Comparison of ENCODE assay signal across 7 mouse cellular contexts in the genomic region with DNA sequence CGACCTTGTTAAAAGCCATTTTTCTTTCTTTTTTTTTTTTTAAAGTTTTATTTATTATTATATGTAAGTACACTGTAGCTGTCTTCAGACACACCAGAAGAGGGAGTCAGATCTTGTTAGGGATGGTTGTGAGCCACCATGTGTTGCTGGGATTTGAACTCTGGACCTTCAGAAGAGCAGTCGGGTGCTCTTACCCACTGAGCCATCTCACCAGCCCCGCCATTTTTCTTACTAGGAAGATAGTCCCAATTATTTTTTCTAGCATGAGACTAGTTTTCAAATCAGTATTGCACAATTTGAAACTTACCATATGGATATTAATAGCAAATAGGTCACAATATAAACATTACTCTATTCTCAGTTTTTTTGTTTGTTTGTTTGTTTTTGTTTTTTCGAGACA. TPM values are rescaled to one million over a fixed set of nuclear protein-coding genes. Genes with fewer than 3 reads are reported as not detected.
DNase-seq lines count a peak whose midpoint lies in the region; ATAC-seq and TF ChIP-seq lines count a peak whose summit lies in the region.
"Not testable (repeated sequence)": the region's sequence is repeated elsewhere in the genome, so short reads cannot be mapped to it uniquely, and the experiment has no call there.

No protein-coding gene starts in this region.

- not testable (repeated sequence) for TF ChIP-seq RAD21 in MEL (IDR thresholded peaks at IDR 0.05; ENCODE audit: low read depth, low read length)

- not testable (repeated sequence) for TF ChIP-seq EP300 in MEL (IDR thresholded peaks at IDR 0.05; ENCODE audit: low read depth in 1 of 2, low read length in 2 of 2)

- not testable (repeated sequence) for H3K9me3 ChIP-seq in MEL (replicated peaks; ENCODE audit: insufficient read depth, low read length); heart, embryonic 12.5 days (replicated peaks); hindbrain, embryonic 12.5 days (replicated peaks); intestine, embryonic 15.5 days; limb, embryonic 15.5 days; liver, embryonic 16.5 days (replicated peaks; ENCODE audit: control insufficient read depth, low read length); midbrain, embryonic 13.5 days

- not testable (repeated sequence) for H3K9ac ChIP-seq in MEL (ENCODE audit: control insufficient read depth, low read depth, low read length, poor library complexity, severe bottlenecking); heart, embryonic 12.5 days; hindbrain, embryonic 12.5 days; intestine, embryonic 15.5 days; limb, embryonic 15.5 days; liver, embryonic 16.5 days (ENCODE audit: low read depth, low read length); midbrain, embryonic 13.5 days (replicated peaks)

- not testable (repeated sequence) for H3K27ac ChIP-seq in MEL (ENCODE audit: control insufficient read depth, low read depth, low read length); heart, embryonic 12.5 days (ENCODE audit: poor library complexity, severe bottlenecking); hindbrain, embryonic 12.5 days; intestine, embryonic 15.5 days; limb, embryonic 15.5 days; liver, embryonic 16.5 days (ENCODE audit: low read length); midbrain, embryonic 13.5 days

- H3K4me2 ChIP-seq in heart, embryonic 12.5 days: peak overlapping the region; percentile 62; the same call in 1 of the 2 replicates
- 0 out of 2 replicates have a peak overlapping the region, but pooled peaks have one; percentile 81 for H3K4me2 ChIP-seq in hindbrain, embryonic 12.5 days (replicated peaks)
- H3K4me2 ChIP-seq in intestine, embryonic 15.5 days (replicated peaks): peak overlapping the region; percentile 38; the same call in 1 of the 2 replicates
- peak overlapping the region; percentile 74; the same call in 1 of the 2 replicates for H3K4me2 ChIP-seq in limb, embryonic 15.5 days
- H3K4me2 ChIP-seq in liver, embryonic 16.5 days (ENCODE audit: low read depth, low read length): peak overlapping the region; percentile 89
- H3K4me2 ChIP-seq in midbrain, embryonic 13.5 days (replicated peaks): peak overlapping the region; percentile 80; the same call in 1 of the 2 replicates

- H3K79me2 ChIP-seq in MEL (ENCODE audit: control insufficient read depth, insufficient read depth, low read length, poor library complexity): peaks cover 53% of the 10 kb centered on the region

- H3K36me3 ChIP-seq in MEL (ENCODE audit: control insufficient read depth in 1 of 2, insufficient read depth in 2 of 2, low read length in 2 of 2): peaks cover 0 to 15% of the 10 kb centered on the region in 2 experiments; a peak in 2 of 4 replicates
- not testable (repeated sequence) for H3K36me3 ChIP-seq in heart, embryonic 12.5 days; hindbrain, embryonic 12.5 days; intestine, embryonic 15.5 days; limb, embryonic 15.5 days; liver, embryonic 16.5 days (ENCODE audit: control insufficient read depth, insufficient read depth); midbrain, embryonic 13.5 days

- not testable (repeated sequence) for H3K4me1 ChIP-seq in MEL (ENCODE audit: control insufficient read depth in 1 of 2, insufficient read depth in 2 of 2, low read length in 2 of 2); intestine, embryonic 15.5 days (replicated peaks)
- peaks cover 26% of the 10 kb centered on the region for H3K4me1 ChIP-seq in heart, embryonic 12.5 days (replicated peaks)
- peaks cover 12% of the 10 kb centered on the region for H3K4me1 ChIP-seq in hindbrain, embryonic 12.5 days
- 0 out of 2 replicates have a peak, but pooled peaks cover 10% of the 10 kb centered on the region for H3K4me1 ChIP-seq in limb, embryonic 15.5 days
- peaks cover 23% of the 10 kb centered on the region for H3K4me1 ChIP-seq in liver, embryonic 16.5 days (ENCODE audit: control insufficient read depth, low read depth, low read length)
- peaks cover 38% of the 10 kb centered on the region for H3K4me1 ChIP-seq in midbrain, embryonic 13.5 days (replicated peaks)

- not testable (repeated sequence) for H3K27me3 ChIP-seq in MEL (ENCODE audit: control insufficient read depth in 1 of 2, insufficient read depth in 2 of 2, low read length in 2 of 2); heart, embryonic 12.5 days (replicated peaks); hindbrain, embryonic 12.5 days; intestine, embryonic 15.5 days (replicated peaks); limb, embryonic 15.5 days; liver, embryonic 16.5 days (ENCODE audit: control insufficient read depth, insufficient read depth, low read depth, low read length); midbrain, embryonic 13.5 days

- WGBS in heart, embryonic 12.5 days: 88% methylated on average over 4 of the region's 4 CpGs
- 96% methylated on average over 4 of the region's 4 CpGs for WGBS in hindbrain, embryonic 12.5 days
- 88% methylated on average over 4 of the region's 4 CpGs for WGBS in intestine, embryonic 15.5 days
- WGBS in limb, embryonic 15.5 days: 91% methylated on average over 4 of the region's 4 CpGs
- 73% methylated on average over 4 of the region's 4 CpGs for WGBS in liver, embryonic 16.5 days (ENCODE audit: insufficient replicate concordance)
- 95% methylated on average over 4 of the region's 4 CpGs for WGBS in midbrain, embryonic 13.5 days

- not testable (repeated sequence) for DNase-seq in MEL (ENCODE audit: low read depth, low spot score)

- TF ChIP-seq CTCF in MEL (IDR thresholded peaks at IDR 0.05 in 2 of 3, conservative IDR thresholded peaks at IDR 0.05 in 1 of 3; ENCODE audit: control insufficient read depth in 1 of 3, insufficient read depth in 1 of 3, low read depth in 2 of 3, low read length in 3 of 3, poor library complexity in 1 of 3, severe bottlenecking in 1 of 3): not testable (repeated sequence)

- H3K4me3 ChIP-seq in MEL (ENCODE audit: control insufficient read depth in 1 of 2, insufficient read depth in 1 of 2, low read depth in 2 of 2, low read length in 2 of 2); heart, embryonic 12.5 days; hindbrain, embryonic 12.5 days; intestine, embryonic 15.5 days (replicated peaks); limb, embryonic 15.5 days: not testable (repeated sequence)
- H3K4me3 ChIP-seq in liver, embryonic 16.5 days (ENCODE audit: low read depth, low read length): peak overlapping the region; percentile 100; the same call in 1 of the 2 replicates
- 0 out of 2 replicates have a peak overlapping the region, but pooled peaks have one; percentile 98 for H3K4me3 ChIP-seq in midbrain, embryonic 13.5 days (replicated peaks)

- ATAC-seq in heart, embryonic 12.5 days (ENCODE audit: insufficient number of reproducible peaks, low FRiP score); hindbrain, embryonic 12.5 days (ENCODE audit: low FRiP score); intestine, embryonic 15.5 days; limb, embryonic 15.5 days (ENCODE audit: insufficient number of reproducible peaks, low FRiP score, low TSS enrichment, low read depth); liver, embryonic 16.5 days (ENCODE audit: low read depth); midbrain, embryonic 13.5 days: not testable (repeated sequence)

- TF ChIP-seq POLR2A in MEL (IDR thresholded peaks at IDR 0.05; ENCODE audit: control insufficient read depth in 1 of 2, insufficient read depth in 1 of 2, low read depth in 1 of 2, low read length in 2 of 2, poor library complexity in 1 of 2): not testable (repeated sequence)

RNA-seq across cellular contexts. Expression of gene Stard7, which starts 2.0 kb away (rescaled TPM):
- 87.9 and 88.0 TPM in 2 replicates for total RNA-seq in MEL (2012; rRNA removed)
- polyA plus RNA-seq in MEL (2012; ENCODE audit: insufficient read depth in 1 of 2, insufficient read length in 2 of 2, low read depth in 1 of 2, low replicate concordance in 2 of 2, missing spikeins in 1 of 2): 100 to 1,000 TPM in 1 of 2 experiments, 10 to 100 TPM in 1; 87.7 to 134 TPM
- 135 and 136 TPM in 2 replicates for polyA plus RNA-seq in heart, embryonic 12.5 days (2016; fragmentation: Nextera tagmentation; extraction: Ambion mirVana)
- polyA plus RNA-seq in hindbrain, embryonic 12.5 days (2016; fragmentation: Nextera tagmentation; extraction: Ambion mirVana): 86.0 and 86.9 TPM in 2 replicates
- 89.1 and 89.5 TPM in 2 replicates for polyA plus RNA-seq in intestine, embryonic 15.5 days (2015; fragmentation: Nextera tagmentation; extraction: Ambion mirVana)
- polyA plus RNA-seq in limb, embryonic 15.5 days (2015; fragmentation: Nextera tagmentation; extraction: Ambion mirVana): 58.2 and 63.2 TPM in 2 replicates
- polyA plus RNA-seq in liver, embryonic 16.5 days (2015; fragmentation: Nextera tagmentation; extraction: Ambion mirVana): 32.7 and 34.9 TPM in 2 replicates
- 77.9 and 83.5 TPM in 2 replicates for polyA plus RNA-seq in midbrain, embryonic 13.5 days (2015; fragmentation: Nextera tagmentation; extraction: Ambion mirVana)

RNA-seq across cellular contexts. Expression of gene Tmem127, which starts 24.3 kb away (rescaled TPM):
- total RNA-seq in MEL (2012; rRNA removed): 8.3 and 10.3 TPM in 2 replicates
- 10 to 100 TPM in 1 of 2 experiments, not detected in 1; 16.6 TPM for polyA plus RNA-seq in MEL (2012; ENCODE audit: insufficient read depth in 1 of 2, insufficient read length in 2 of 2, low read depth in 1 of 2, low replicate concordance in 2 of 2, missing spikeins in 1 of 2)
- 24.7 and 27.8 TPM in 2 replicates for polyA plus RNA-seq in heart, embryonic 12.5 days (2016; fragmentation: Nextera tagmentation; extraction: Ambion mirVana)
- 41.1 and 41.3 TPM in 2 replicates for polyA plus RNA-seq in hindbrain, embryonic 12.5 days (2016; fragmentation: Nextera tagmentation; extraction: Ambion mirVana)
- 28.3 and 28.5 TPM in 2 replicates for polyA plus RNA-seq in intestine, embryonic 15.5 days (2015; fragmentation: Nextera tagmentation; extraction: Ambion mirVana)
- 32.8 and 34.5 TPM in 2 replicates for polyA plus RNA-seq in limb, embryonic 15.5 days (2015; fragmentation: Nextera tagmentation; extraction: Ambion mirVana)
- polyA plus RNA-seq in liver, embryonic 16.5 days (2015; fragmentation: Nextera tagmentation; extraction: Ambion mirVana): 10.3 and 10.7 TPM in 2 replicates
- 43.9 and 44.6 TPM in 2 replicates for polyA plus RNA-seq in midbrain, embryonic 13.5 days (2015; fragmentation: Nextera tagmentation; extraction: Ambion mirVana)

RNA-seq across cellular contexts. Expression of gene Ciao1, which starts 24.4 kb away (rescaled TPM):
- total RNA-seq in MEL (2012; rRNA removed): 77.8 and 86.3 TPM in 2 replicates
- 10 to 100 TPM in 1 of 2 experiments, not detected in 1; 83.8 TPM for polyA plus RNA-seq in MEL (2012; ENCODE audit: insufficient read depth in 1 of 2, insufficient read length in 2 of 2, low read depth in 1 of 2, low replicate concordance in 2 of 2, missing spikeins in 1 of 2)
- polyA plus RNA-seq in heart, embryonic 12.5 days (2016; fragmentation: Nextera tagmentation; extraction: Ambion mirVana): 50.2 and 53.7 TPM in 2 replicates
- polyA plus RNA-seq in hindbrain, embryonic 12.5 days (2016; fragmentation: Nextera tagmentation; extraction: Ambion mirVana): 54.7 and 56.2 TPM in 2 replicates
- polyA plus RNA-seq in intestine, embryonic 15.5 days (2015; fragmentation: Nextera tagmentation; extraction: Ambion mirVana): 60.2 and 60.9 TPM in 2 replicates
- polyA plus RNA-seq in limb, embryonic 15.5 days (2015; fragmentation: Nextera tagmentation; extraction: Ambion mirVana): 64.0 and 68.0 TPM in 2 replicates
- 34.7 and 39.8 TPM in 2 replicates for polyA plus RNA-seq in liver, embryonic 16.5 days (2015; fragmentation: Nextera tagmentation; extraction: Ambion mirVana)
- polyA plus RNA-seq in midbrain, embryonic 13.5 days (2015; fragmentation: Nextera tagmentation; extraction: Ambion mirVana): 64.0 and 68.4 TPM in 2 replicates

Comparison
In these comparisons a context has a peak if more than half of its experiments do, and no peak if none do; other contexts are left out.
1. H3K4me2 ChIP-seq: peak in every context shown above with its lines; median percentile 89 in liver, embryonic 16.5 days; 81 in hindbrain, embryonic 12.5 days; 80 in midbrain, embryonic 13.5 days; 74 in limb, embryonic 15.5 days; 62 in heart, embryonic 12.5 days; 38 in intestine, embryonic 15.5 days.